Comparison of ENCODE assay signal across 9 mouse cellular contexts in genomic region chr2:155630590-155631416, GRCm38 (mm10). TPM values are rescaled to one million over a fixed set of nuclear protein-coding genes. Genes with fewer than 3 reads are reported as not detected.
DNase-seq lines count a peak whose midpoint lies in the region; ATAC-seq lines count a peak whose summit lies in the region.
"Had no signal": no experiment of that assay in that cellular context is flagged by ENCODE, and none has a peak within 500 bp of the region (broad histone marks: within the 10 kb centered on the region; RNA-seq: fewer than 3 reads in every experiment).

No protein-coding gene starts in this region.

- no peak overlapping the region for H3K9ac ChIP-seq in forebrain, embryonic 11.5 days (ENCODE audit: low read length)
- H3K9ac ChIP-seq in neural tube, embryonic 15.5 days (replicated peaks) = no peak overlapping the region
- no peak overlapping the region; the same call in 1 of the 2 replicates for H3K9ac ChIP-seq in hindbrain, embryonic 11.5 days (ENCODE audit: low read depth, low read length)
- 0 out of 2 replicates have a peak overlapping the region, but pooled peaks have one; percentile 1 for H3K9ac ChIP-seq in neural tube, embryonic 12.5 days
- H3K9ac ChIP-seq: stomach, embryonic 15.5 days had no signal

- no peaks in the 10 kb centered on the region for H3K9me3 ChIP-seq in forebrain, embryonic 10.5 days
- H3K9me3 ChIP-seq in forebrain, embryonic 11.5 days (ENCODE audit: control insufficient read depth, low read length) = no peaks in the 10 kb centered on the region
- H3K9me3 ChIP-seq in neural tube, embryonic 15.5 days (replicated peaks) = no peaks in the 10 kb centered on the region
- no peaks in the 10 kb centered on the region for H3K9me3 ChIP-seq in hindbrain, embryonic 11.5 days (ENCODE audit: control insufficient read depth, low read length)
- no peaks in the 10 kb centered on the region for H3K9me3 ChIP-seq in neural tube, embryonic 12.5 days
- H3K9me3 ChIP-seq: stomach, embryonic 15.5 days had no signal

- H3K27me3 ChIP-seq in forebrain, embryonic 10.5 days (ENCODE audit: poor library complexity, severe bottlenecking) = peaks cover 97% of the 10 kb centered on the region
- peaks cover 57% of the 10 kb centered on the region for H3K27me3 ChIP-seq in forebrain, embryonic 11.5 days (ENCODE audit: control insufficient read depth, insufficient read depth, low read length)
- H3K27me3 ChIP-seq in neural tube, embryonic 15.5 days (replicated peaks) = peaks cover 77% of the 10 kb centered on the region
- H3K27me3 ChIP-seq in hindbrain, embryonic 11.5 days (ENCODE audit: control insufficient read depth, insufficient read depth, low read length) = peaks cover 57% of the 10 kb centered on the region
- H3K27me3 ChIP-seq in neural tube, embryonic 12.5 days (replicated peaks) = peaks cover 82% of the 10 kb centered on the region

- no peak overlapping the region for H3K27ac ChIP-seq in forebrain, embryonic 10.5 days
- H3K27ac ChIP-seq in forebrain, embryonic 11.5 days (ENCODE audit: low read depth, low read length) = no peak overlapping the region
- no peak overlapping the region for H3K27ac ChIP-seq in neural tube, embryonic 15.5 days (replicated peaks)
- H3K27ac ChIP-seq in hindbrain, embryonic 11.5 days (ENCODE audit: low read depth, low read length) = no peak overlapping the region
- no peak overlapping the region for H3K27ac ChIP-seq in neural tube, embryonic 12.5 days
- H3K27ac ChIP-seq: stomach, embryonic 15.5 days had no signal

- peaks cover 48% of the 10 kb centered on the region for H3K4me1 ChIP-seq in forebrain, embryonic 10.5 days
- H3K4me1 ChIP-seq in forebrain, embryonic 11.5 days (replicated peaks; ENCODE audit: control insufficient read depth, insufficient read depth, low read length) = peaks cover 4% of the 10 kb centered on the region; the same call in 1 of the 2 replicates
- H3K4me1 ChIP-seq in neural tube, embryonic 15.5 days = peaks cover 26% of the 10 kb centered on the region
- peaks cover 11% of the 10 kb centered on the region for H3K4me1 ChIP-seq in hindbrain, embryonic 11.5 days (replicated peaks; ENCODE audit: control insufficient read depth, insufficient read depth, low read length)
- peaks cover 33% of the 10 kb centered on the region for H3K4me1 ChIP-seq in neural tube, embryonic 12.5 days

- DNase-seq in forebrain, embryonic 10.5 days (ENCODE audit: extremely low spot score, low spot score) = no peak
- no peak for DNase-seq in forebrain, embryonic 11.5 days (ENCODE audit: low spot score)
- DNase-seq in neural tube, embryonic 10.5 days (ENCODE audit: extremely low spot score, low spot score) = peak; percentile 53
- DNase-seq in hindbrain, embryonic 11.5 days (ENCODE audit: low spot score) = peak; percentile 49
- DNase-seq in urinary bladder, postnatal 10 days (ENCODE audit: low spot score) = no peak
- DNase-seq in urinary bladder, postnatal 25 days (ENCODE audit: low spot score) = no peak

- ATAC-seq in forebrain, embryonic 11.5 days (replicated peaks; ENCODE audit: low FRiP score) = no peak
- no peak for ATAC-seq in neural tube, embryonic 15.5 days (ENCODE audit: low FRiP score)
- ATAC-seq in hindbrain, embryonic 11.5 days (ENCODE audit: low FRiP score) = no peak
- no peak for ATAC-seq in neural tube, embryonic 12.5 days (ENCODE audit: low FRiP score, low read depth)

- H3K4me2 ChIP-seq in forebrain, embryonic 11.5 days (ENCODE audit: low read depth, low read length, severe bottlenecking) = no peak overlapping the region
- H3K4me2 ChIP-seq in neural tube, embryonic 15.5 days = no peak overlapping the region
- H3K4me2 ChIP-seq in hindbrain, embryonic 11.5 days (replicated peaks; ENCODE audit: low read depth, low read length) = no peak overlapping the region
- peak overlapping the region; percentile 31; the same call in 1 of the 2 replicates for H3K4me2 ChIP-seq in neural tube, embryonic 12.5 days (replicated peaks)
- H3K4me2 ChIP-seq: stomach, embryonic 15.5 days had no signal

- peaks cover 46% of the 10 kb centered on the region for H3K36me3 ChIP-seq in forebrain, embryonic 10.5 days (replicated peaks)
- no peaks in the 10 kb centered on the region; the same call in 1 of the 2 replicates for H3K36me3 ChIP-seq in forebrain, embryonic 11.5 days (ENCODE audit: control insufficient read depth, insufficient read depth, low read length)
- H3K36me3 ChIP-seq in neural tube, embryonic 15.5 days = peaks cover 45% of the 10 kb centered on the region
- peaks cover 3% of the 10 kb centered on the region; the same call in 1 of the 2 replicates for H3K36me3 ChIP-seq in hindbrain, embryonic 11.5 days (ENCODE audit: control insufficient read depth, insufficient read depth, low read length)
- peaks cover 45% of the 10 kb centered on the region for H3K36me3 ChIP-seq in neural tube, embryonic 12.5 days

- WGBS in forebrain, embryonic 10.5 days = 13% methylated on average over 43 of the region's 43 CpGs
- WGBS in forebrain, embryonic 11.5 days = 14% methylated on average over 43 of the region's 43 CpGs
- 27% methylated on average over 43 of the region's 43 CpGs for WGBS in neural tube, embryonic 15.5 days
- WGBS in hindbrain, embryonic 11.5 days = 14% methylated on average over 43 of the region's 43 CpGs
- 13% methylated on average over 43 of the region's 43 CpGs for WGBS in neural tube, embryonic 12.5 days

- H3K4me3 ChIP-seq in forebrain, embryonic 10.5 days = peak overlapping the region; percentile 16
- H3K4me3 ChIP-seq in forebrain, embryonic 11.5 days (ENCODE audit: low read depth, low read length) = no peak overlapping the region
- H3K4me3 ChIP-seq in neural tube, embryonic 15.5 days (replicated peaks) = no peak overlapping the region
- H3K4me3 ChIP-seq in hindbrain, embryonic 11.5 days (ENCODE audit: low read depth, low read length) = no peak overlapping the region
- H3K4me3 ChIP-seq in neural tube, embryonic 12.5 days = no peak overlapping the region
- H3K4me3 ChIP-seq: stomach, embryonic 15.5 days had no signal

RNA-seq across cellular contexts. Expression of gene Myh7b, which starts 19.8 kb away (rescaled TPM):
- polyA plus RNA-seq in forebrain, embryonic 10.5 days (2016; fragmentation: Nextera tagmentation; extraction: Ambion mirVana) = 0.67 and 0.73 TPM in 2 replicates
- 0.27 and 0.31 TPM in 2 replicates for polyA plus RNA-seq in forebrain, embryonic 11.5 days (2014; fragmentation: Nextera tagmentation; extraction: Ambion mirVana)
- 1.0 and 1.9 TPM in 2 replicates for polyA plus RNA-seq in neural tube, embryonic 15.5 days (2015; fragmentation: Nextera tagmentation; extraction: Ambion mirVana)
- polyA plus RNA-seq in hindbrain, embryonic 11.5 days (2014; fragmentation: Nextera tagmentation; extraction: Ambion mirVana) = 0.46 and 0.52 TPM in 2 replicates
- 0.78 and 1.3 TPM in 2 replicates for polyA plus RNA-seq in neural tube, embryonic 12.5 days (2016; fragmentation: Nextera tagmentation; extraction: Ambion mirVana)

RNA-seq across cellular contexts. Expression of gene Gss, which starts 38.2 kb away (rescaled TPM):
- polyA plus RNA-seq in forebrain, embryonic 10.5 days (2016; fragmentation: Nextera tagmentation; extraction: Ambion mirVana) = 22.6 and 24.2 TPM in 2 replicates
- 18.1 and 22.3 TPM in 2 replicates for polyA plus RNA-seq in forebrain, embryonic 11.5 days (2014; fragmentation: Nextera tagmentation; extraction: Ambion mirVana)
- polyA plus RNA-seq in neural tube, embryonic 15.5 days (2015; fragmentation: Nextera tagmentation; extraction: Ambion mirVana) = 15.9 and 21.7 TPM in 2 replicates
- polyA plus RNA-seq in hindbrain, embryonic 11.5 days (2014; fragmentation: Nextera tagmentation; extraction: Ambion mirVana) = 14.7 and 15.9 TPM in 2 replicates
- polyA plus RNA-seq in neural tube, embryonic 12.5 days (2016; fragmentation: Nextera tagmentation; extraction: Ambion mirVana) = 15.5 and 16.1 TPM in 2 replicates

Comparison
In these comparisons a context has a peak if more than half of its experiments do, and no peak if none do; other contexts are left out.
1. DNase-seq: peak in neural tube, embryonic 10.5 days (single experiment) and hindbrain, embryonic 11.5 days (single experiment); none in forebrain, embryonic 10.5 days (single experiment), forebrain, embryonic 11.5 days (single experiment), urinary bladder, postnatal 10 days (single experiment) and urinary bladder, postnatal 25 days (single experiment).